Mouse (Mus musculus): Measurements from ENCODE around the gene Spata33.

- TF ChIP-seq POLR2A (IDR thresholded peaks at IDR 0.05; ENCODE audit: borderline replicate concordance, low read depth, low read length): no peak
- TF ChIP-seq CTCF (IDR thresholded peaks at IDR 0.05; ENCODE audit: low read depth, low read length): no peak
Observed at GRCm38 (mm10) chr8:123248596-123248995, 36.0 kb downstream of the Spata33 start.

Data from bone marrow macrophage, adult 2 months (primary cell).